Mouse (Mus musculus): ENCODE results near the gene Map3k11.

- TF ChIP-seq CTCF (IDR thresholded peaks at IDR 0.05 in 2 of 3, conservative IDR thresholded peaks at IDR 0.05 in 1 of 3; ENCODE audit: control insufficient read depth in 1 of 3, insufficient read depth in 1 of 3, low read depth in 2 of 3, low read length in 3 of 3, poor library complexity in 1 of 3, severe bottlenecking in 1 of 3) (no peak), POLR2A (IDR thresholded peaks at IDR 0.05; ENCODE audit: control insufficient read depth in 1 of 2, insufficient read depth in 1 of 2, low read depth in 1 of 2, low read length in 2 of 2, poor library complexity in 1 of 2) (no peak), UBTF (IDR thresholded peaks at IDR 0.05; ENCODE audit: borderline replicate concordance, insufficient read depth, low read depth, low read length) (no peak), USF2 (IDR thresholded peaks at IDR 0.05; ENCODE audit: borderline replicate concordance in 1 of 2, insufficient read depth in 1 of 2, low read depth in 1 of 2, low read length in 2 of 2) (no peak), NELFE (IDR thresholded peaks at IDR 0.05; ENCODE audit: low read depth, low read length) (no peak), JUND (IDR thresholded peaks at IDR 0.05; ENCODE audit: low read depth, low read length) (no peak), KAT2A (conservative IDR thresholded peaks at IDR 0.05; ENCODE audit: low read depth, low read length) (no peak), BHLHE40 (IDR thresholded peaks at IDR 0.05; ENCODE audit: borderline replicate concordance, low read depth, low read length) (no peak), USF1 (IDR thresholded peaks at IDR 0.05; ENCODE audit: low read depth, low read length) (no peak), POLR2AphosphoS5 (IDR thresholded peaks at IDR 0.05; ENCODE audit: borderline replicate concordance, low read depth, low read length) (no peak)
Measured at GRCm38 (mm10) chr19:5713255-5713654, 24.7 kb downstream of the Map3k11 start.
